Mouse (Mus musculus): ENCODE measurements at regions not wholly inside any gene's neighbourhood (a gene's known extent, or its start where the extent isn't known, plus 50 kb on each side); places are given as distances from the start of the nearest gene placed in this dataset.

- TF ChIP-seq POLR2A (IDR thresholded peaks at IDR 0.05; ENCODE audit: borderline replicate concordance, extremely low read depth, low read depth, low read length) (no peak), CTCF (IDR thresholded peaks at IDR 0.05; ENCODE audit: insufficient read depth, low read length) (no peak)
Observed at GRCm38 (mm10) chr7:128842561-128842960, 97.8 kb downstream of the Sec23ip start.
